Mouse (Mus musculus) gastrocnemius, postnatal 25 days (tissue): ENCODE results near the gene Gpr55. TPM values are rescaled to one million over a fixed set of nuclear protein-coding genes. Genes with fewer than 3 reads are reported as not detected.

Source experiments
- total RNA-seq, 2 experiments: library from RNA; stranded (reverse); gene quantifications; 1 replicate in 1 of 2; 2 replicates in 1 of 2; pipeline ENCODE4 v1.2.3; 2021

Gpr55 gene
- total RNA-seq, 2 experiments from 2014 or later, result not detected

Other genes starting within 250 kb of the Gpr55 start
- gene A630001G21Rik, start 182.4 kb downstream of the Gpr55 start, total RNA-seq, result under 1 TPM; 0.15 to 0.48 TPM
- 100 to 1,000 TPM; 142 to 177 TPM for gene Cab39, start 167.6 kb downstream of the Gpr55 start, total RNA-seq
- gene Itm2c, start 66.7 kb downstream of the Gpr55 start, total RNA-seq, result 10 to 100 TPM; 21.2 to 22.6 TPM
- not detected for gene 4933407L21Rik, start 32.5 kb downstream of the Gpr55 start, total RNA-seq
- not detected for gene Spata3, start 55.8 kb upstream of the Gpr55 start, total RNA-seq
- gene 2810459M11Rik, start 84.9 kb upstream of the Gpr55 start, total RNA-seq, result not detected
- gene Psmd1, start 103.4 kb upstream of the Gpr55 start, total RNA-seq, result 10 to 100 TPM; 96.2 to 98.9 TPM
- gene Htr2b, start 151.0 kb upstream of the Gpr55 start, total RNA-seq, result under 1 TPM in 1 of 2 experiments, not detected in 1; 0.96 TPM
- gene Gm21972, start 172.6 kb upstream of the Gpr55 start, total RNA-seq, result 1 to 10 TPM in 1 of 2 experiments, under 1 TPM in 1; 0.54 to 1.3 TPM
- gene Armc9, start 193.8 kb upstream of the Gpr55 start, total RNA-seq, result 1 to 10 TPM; 2.1 to 2.4 TPM